27 mouse cellular contexts compared by ENCODE assay signal in the genomic region with DNA sequence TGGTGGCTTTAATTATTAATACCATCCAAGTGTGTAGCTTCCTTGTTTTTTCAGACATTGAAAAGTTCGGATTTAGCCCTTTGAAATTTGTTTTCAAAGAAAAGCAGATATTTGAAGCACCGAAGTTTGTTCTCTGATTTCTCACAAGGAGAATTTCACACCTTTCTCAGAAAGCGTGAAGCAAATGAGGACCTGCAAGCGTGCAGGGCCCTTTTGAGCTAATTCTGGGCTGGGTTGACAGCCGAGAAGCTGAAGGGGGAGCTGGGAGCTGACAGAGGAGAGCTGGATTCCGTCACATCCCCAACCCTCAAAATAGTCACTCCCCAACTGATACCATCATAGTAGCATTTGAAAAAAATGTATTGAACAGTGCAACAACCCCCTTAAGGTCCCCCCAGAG. TPM values are rescaled to one million over a fixed set of nuclear protein-coding genes. Genes with fewer than 3 reads are reported as not detected.
DNase-seq lines count a peak whose midpoint lies in the region; ATAC-seq lines count a peak whose summit lies in the region.
"Had no signal": no experiment of that assay in that cellular context is flagged by ENCODE, and none has a peak within 500 bp of the region (broad histone marks: within the 10 kb centered on the region; RNA-seq: fewer than 3 reads in every experiment).

No protein-coding gene starts in this region.

- no peak overlapping the region for H3K9ac ChIP-seq in midbrain, embryonic 11.5 days (ENCODE audit: low read length)
- H3K9ac ChIP-seq in midbrain, embryonic 15.5 days: no peak overlapping the region
- H3K9ac ChIP-seq: embryonic facial prominence, embryonic 13.5 days; embryonic facial prominence, embryonic 15.5 days; forebrain, embryonic 12.5 days had no signal

- no peak overlapping the region for H3K4me2 ChIP-seq in midbrain, embryonic 11.5 days
- no peak overlapping the region for H3K4me2 ChIP-seq in midbrain, embryonic 15.5 days
- H3K4me2 ChIP-seq: embryonic facial prominence, embryonic 13.5 days; embryonic facial prominence, embryonic 15.5 days; forebrain, embryonic 12.5 days had no signal

- DNase-seq in frontal cortex, postnatal 10 days (ENCODE audit: low spot score in 2 of 2): no peak
- DNase-seq in midbrain, embryonic 11.5 days (ENCODE audit: low spot score, missing footprints): peak; percentile 74
- DNase-seq in brain, adult 2 months (ENCODE audit: low read depth, low spot score): peak; percentile 57
- DNase-seq: adrenal gland, adult 8-10 months; adrenal gland, postnatal 14 days; adrenal gland, postnatal 36 days; B cell, adult 2 months; cerebellum, adult 11 months; cerebellum, adult 18-20 months; cerebellum, adult 8-10 months; cerebellum, adult 9-11 months; cerebellum, postnatal 14 days; cerebellum, postnatal 36 days; embryo, embryonic 11 days had no signal

- no peaks in the 10 kb centered on the region for H3K27me3 ChIP-seq in midbrain, embryonic 11.5 days (ENCODE audit: control insufficient read depth, insufficient read depth, low read length)
- H3K27me3 ChIP-seq in midbrain, embryonic 15.5 days (replicated peaks): no peaks in the 10 kb centered on the region
- H3K27me3 ChIP-seq: embryonic facial prominence, embryonic 13.5 days; embryonic facial prominence, embryonic 15.5 days; forebrain, embryonic 12.5 days had no signal

- no peaks in the 10 kb centered on the region for H3K4me1 ChIP-seq in midbrain, embryonic 11.5 days (ENCODE audit: control insufficient read depth, insufficient read depth, low read length)
- no peaks in the 10 kb centered on the region for H3K4me1 ChIP-seq in midbrain, embryonic 15.5 days
- H3K4me1 ChIP-seq: embryonic facial prominence, embryonic 13.5 days; embryonic facial prominence, embryonic 15.5 days; forebrain, embryonic 10.5 days; forebrain, embryonic 12.5 days had no signal

- no peak overlapping the region for H3K4me3 ChIP-seq in midbrain, embryonic 11.5 days (ENCODE audit: low read depth, low read length)
- H3K4me3 ChIP-seq in midbrain, embryonic 15.5 days: no peak overlapping the region
- H3K4me3 ChIP-seq: embryonic facial prominence, embryonic 13.5 days; embryonic facial prominence, embryonic 15.5 days; erythroblast, embryonic 14.5 days; forebrain, embryonic 10.5 days; forebrain, embryonic 12.5 days had no signal

- no peaks in the 10 kb centered on the region for H3K9me3 ChIP-seq in midbrain, embryonic 11.5 days (ENCODE audit: control insufficient read depth, low read length)
- H3K9me3 ChIP-seq in midbrain, embryonic 15.5 days: no peaks in the 10 kb centered on the region
- H3K9me3 ChIP-seq: embryonic facial prominence, embryonic 15.5 days had no signal

- 0 out of 2 replicates have a peak, but pooled peaks have one; percentile 32 for ATAC-seq in frontal cortex, adult (ENCODE audit: low TSS enrichment)
- no peak for ATAC-seq in midbrain, embryonic 11.5 days (ENCODE audit: low FRiP score)
- no peak for ATAC-seq in midbrain, embryonic 15.5 days (replicated peaks)
- ATAC-seq: activated CD4-positive, CD25-positive, alpha-beta regulatory T cell, adult 4 months; CD4-positive, CD25-positive, alpha-beta regulatory T cell, adult 4 months; forebrain, embryonic 14.5 days; forebrain, embryonic 16.5 days; Patski had no signal

- no peak overlapping the region for H3K27ac ChIP-seq in midbrain, embryonic 11.5 days (ENCODE audit: low read depth, low read length)
- no peak overlapping the region for H3K27ac ChIP-seq in midbrain, embryonic 15.5 days
- H3K27ac ChIP-seq: embryonic facial prominence, embryonic 13.5 days; embryonic facial prominence, embryonic 15.5 days; forebrain, embryonic 10.5 days; forebrain, embryonic 12.5 days had no signal

- no peaks in the 10 kb centered on the region for H3K36me3 ChIP-seq in midbrain, embryonic 11.5 days (ENCODE audit: control insufficient read depth, insufficient read depth, low read length)
- no peaks in the 10 kb centered on the region for H3K36me3 ChIP-seq in midbrain, embryonic 15.5 days (replicated peaks)
- H3K36me3 ChIP-seq: embryonic facial prominence, embryonic 15.5 days; G1E had no signal

- 83% methylated on average over 6 of the region's 6 CpGs for whole genome bisulfite sequencing in midbrain, embryonic 11.5 days
- WGBS in midbrain, embryonic 15.5 days: 84% methylated on average over 6 of the region's 6 CpGs

RNA-seq across cellular contexts. Expression of a gene that starts 34.8 kb away (rescaled TPM):
- 6.3 and 8.0 TPM in 2 replicates for polyA plus RNA-seq in midbrain, embryonic 11.5 days (2014; fragmentation: Nextera tagmentation; extraction: Ambion mirVana)
- 24.8 and 25.6 TPM in 2 replicates for polyA plus RNA-seq in midbrain, embryonic 15.5 days (2015; fragmentation: Nextera tagmentation; extraction: Ambion mirVana)
- polyA plus RNA-seq: activated CD4-positive, CD25-positive, alpha-beta regulatory T cell, adult 4 months; CD4-positive, CD25-positive, alpha-beta regulatory T cell, adult 4 months; erythroblast, embryonic 14.5 days; G1E; Patski had no signal

Comparison
In these comparisons a context has a peak if more than half of its experiments do, and no peak if none do; other contexts are left out.
1. DNase-seq: peak in midbrain, embryonic 11.5 days (single experiment) and brain, adult 2 months (single experiment); none in frontal cortex, postnatal 10 days (0 of 2).